Mouse (Mus musculus) kidney, postnatal 36 days (tissue): ENCODE data around the gene Gm5592.
"Not testable (repeated sequence)": the region's sequence is repeated elsewhere in the genome, so short reads cannot be mapped to it uniquely, and the experiment has no call there.

Experiments
- DNase-seq, 2 experiments: peaks; one replicate each; pipeline ENCODE4 v3.0.0; 2021 to 2022; ENCODE audit warnings: mixed read lengths in 2 of 2

The Gm5592 gene

GRCm38 (mm10) chr7:41153541-41153940 lies at the start of gene Gm5592:
TSS of gene Gm5592 (plus strand) at chr7:41153841.
- not testable (repeated sequence) for DNase-seq

GRCm38 (mm10) chr7:41155806-41156205 lies 2.2 kb downstream of the Gm5592 start:
- DNase-seq = not testable (repeated sequence)

- DNase-seq = not testable (repeated sequence)
Observed at GRCm38 (mm10) chr7:41157879-41158278, 4.2 kb downstream of the Gm5592 start.

GRCm38 (mm10) chr7:41158562-41158961 lies 4.9 kb downstream of the Gm5592 start:
- DNase-seq = not testable (repeated sequence)

GRCm38 (mm10) chr7:41193671-41194070 lies 40.0 kb downstream of the Gm5592 start:
- no peak for DNase-seq
